Mouse (Mus musculus): Measurements from ENCODE around the gene Kcnip1. TPM values are rescaled to one million over a fixed set of nuclear protein-coding genes. Genes with fewer than 3 reads are reported as not detected.

Kcnip1 gene
- polyA plus RNA-seq, 1 experiment from 2014 or later: 92.9 TPM

GRCm38 (mm10) chr11:33951684-33952625, 41.0 kb downstream of the Kcnip1 start:
- no peaks in the 10 kb centered on the region for H3K36me3 ChIP-seq (replicated peaks)
- H3K9ac ChIP-seq: no peak overlapping the region
- ATAC-seq (replicated peaks): no peak
- H3K4me1 ChIP-seq: no peaks in the 10 kb centered on the region
- no peaks in the 10 kb centered on the region for H3K27me3 ChIP-seq (replicated peaks)
- no peak overlapping the region for H3K4me2 ChIP-seq
- no peak overlapping the region for H3K4me3 ChIP-seq
- no peak overlapping the region for H3K27ac ChIP-seq
- WGBS: 83% methylated on average over 8 of the region's 8 CpGs
- no peaks in the 10 kb centered on the region for H3K9me3 ChIP-seq

GRCm38 (mm10) chr11:33951155-33951554, 41.8 kb downstream of the Kcnip1 start:
- Histone ChIP-seq H3K27me3 (replicated peaks) (no peaks in the 10 kb centered on the region), H3K9ac (no peak overlapping the region), H3K36me3 (replicated peaks) (no peaks in the 10 kb centered on the region), H3K27ac (no peak overlapping the region), H3K4me1 (no peaks in the 10 kb centered on the region), H3K4me3 (no peak overlapping the region), H3K9me3 (no peaks in the 10 kb centered on the region), H3K4me2 (no peak overlapping the region)
- 28% methylated on average over 5 of the region's 5 CpGs for WGBS
- no peak for ATAC-seq (replicated peaks)

- H3K27ac ChIP-seq: no peak overlapping the region
- no peaks in the 10 kb centered on the region for H3K4me1 ChIP-seq
- H3K9ac ChIP-seq: no peak overlapping the region
- WGBS: 88% methylated on average over 4 of the region's 4 CpGs
- no peaks in the 10 kb centered on the region for H3K36me3 ChIP-seq (replicated peaks)
- H3K4me2 ChIP-seq: no peak overlapping the region
- H3K4me3 ChIP-seq: no peak overlapping the region
- H3K9me3 ChIP-seq: no peaks in the 10 kb centered on the region
- no peaks in the 10 kb centered on the region for H3K27me3 ChIP-seq (replicated peaks)
- no peak for ATAC-seq (replicated peaks)
Observed at GRCm38 (mm10) chr11:33946501-33946900, 46.5 kb downstream of the Kcnip1 start.

- no peaks in the 10 kb centered on the region for H3K9me3 ChIP-seq
- no peak overlapping the region for H3K9ac ChIP-seq
- no peaks in the 10 kb centered on the region for H3K36me3 ChIP-seq (replicated peaks)
- no peak for ATAC-seq (replicated peaks)
- H3K4me3 ChIP-seq: no peak overlapping the region
- no peaks in the 10 kb centered on the region for H3K27me3 ChIP-seq (replicated peaks)
- H3K27ac ChIP-seq: no peak overlapping the region
- no peaks in the 10 kb centered on the region for H3K4me1 ChIP-seq
- H3K4me2 ChIP-seq: no peak overlapping the region
- 90% methylated on average over 9 of the region's 9 CpGs for WGBS
Observed at GRCm38 (mm10) chr11:33944786-33945328, 48.1 kb downstream of the Kcnip1 start.

GRCm38 (mm10) chr11:33944067-33944785, 48.7 kb downstream of the Kcnip1 start:
- H3K4me2 ChIP-seq: no peak overlapping the region
- H3K36me3 ChIP-seq (replicated peaks): no peaks in the 10 kb centered on the region
- no peaks in the 10 kb centered on the region for H3K4me1 ChIP-seq
- H3K27ac ChIP-seq: no peak overlapping the region
- H3K27me3 ChIP-seq (replicated peaks): no peaks in the 10 kb centered on the region
- no peak overlapping the region for H3K9ac ChIP-seq
- H3K4me3 ChIP-seq: no peak overlapping the region
- 66% methylated on average over 4 of the region's 4 CpGs for WGBS
- no peaks in the 10 kb centered on the region for H3K9me3 ChIP-seq
- no peak for ATAC-seq (replicated peaks)

GRCm38 (mm10) chr11:33943565-33943964, 49.4 kb downstream of the Kcnip1 start:
- Histone ChIP-seq H3K4me3 (no peak overlapping the region), H3K4me1 (peaks cover 5% of the 10 kb centered on the region; the same call in 1 of the 2 replicates), H3K27ac (no peak overlapping the region), H3K9me3 (no peaks in the 10 kb centered on the region), H3K36me3 (replicated peaks) (no peaks in the 10 kb centered on the region), H3K4me2 (no peak overlapping the region), H3K27me3 (replicated peaks) (no peaks in the 10 kb centered on the region), H3K9ac (no peak overlapping the region)
- WGBS: 84% methylated on average over 1 of the region's 1 CpGs
- no peak for ATAC-seq (replicated peaks)

GRCm38 (mm10) chr11:33939456-33940113, 53.4 kb downstream of the Kcnip1 start:
- no peak overlapping the region for H3K27ac ChIP-seq
- H3K4me1 ChIP-seq: peaks cover 6% of the 10 kb centered on the region; the same call in 1 of the 2 replicates
- H3K27me3 ChIP-seq (replicated peaks): no peaks in the 10 kb centered on the region
- H3K9ac ChIP-seq: no peak overlapping the region
- ATAC-seq (replicated peaks): no peak
- H3K36me3 ChIP-seq (replicated peaks): no peaks in the 10 kb centered on the region
- H3K4me2 ChIP-seq: no peak overlapping the region
- no peak overlapping the region for H3K4me3 ChIP-seq
- H3K9me3 ChIP-seq: no peaks in the 10 kb centered on the region
- WGBS: 87% methylated on average over 4 of the region's 4 CpGs

GRCm38 (mm10) chr11:33938561-33939274, 54.2 kb downstream of the Kcnip1 start:
- Histone ChIP-seq H3K4me2 (no peak overlapping the region), H3K4me1 (peaks cover 6% of the 10 kb centered on the region; the same call in 1 of the 2 replicates), H3K27ac (no peak overlapping the region), H3K4me3 (no peak overlapping the region), H3K9ac (no peak overlapping the region), H3K9me3 (no peaks in the 10 kb centered on the region), H3K27me3 (replicated peaks) (no peaks in the 10 kb centered on the region), H3K36me3 (replicated peaks) (no peaks in the 10 kb centered on the region)
- WGBS: 34% methylated on average over 7 of the region's 7 CpGs
- ATAC-seq (replicated peaks): peak; percentile 27; the same call in 1 of the 2 replicates

- H3K9me3 ChIP-seq: no peaks in the 10 kb centered on the region
- no peak overlapping the region for H3K4me2 ChIP-seq
- peaks cover 6% of the 10 kb centered on the region; the same call in 1 of the 2 replicates for H3K4me1 ChIP-seq
- no peak for ATAC-seq (replicated peaks)
- H3K36me3 ChIP-seq (replicated peaks): no peaks in the 10 kb centered on the region
- no peak overlapping the region for H3K27ac ChIP-seq
- no peaks in the 10 kb centered on the region for H3K27me3 ChIP-seq (replicated peaks)
- no peak overlapping the region for H3K9ac ChIP-seq
- 87% methylated on average over 8 of the region's 8 CpGs for WGBS
- H3K4me3 ChIP-seq: no peak overlapping the region
Observed at GRCm38 (mm10) chr11:33937641-33938040, 55.3 kb downstream of the Kcnip1 start.

- H3K27ac ChIP-seq: no peak overlapping the region
- H3K27me3 ChIP-seq (replicated peaks): no peaks in the 10 kb centered on the region
- H3K4me1 ChIP-seq: peaks cover 6% of the 10 kb centered on the region; the same call in 1 of the 2 replicates
- no peak overlapping the region for H3K4me3 ChIP-seq
- H3K36me3 ChIP-seq (replicated peaks): no peaks in the 10 kb centered on the region
- no peaks in the 10 kb centered on the region for H3K9me3 ChIP-seq
- H3K9ac ChIP-seq: no peak overlapping the region
- ATAC-seq (replicated peaks): no peak
- no peak overlapping the region for H3K4me2 ChIP-seq
- WGBS: 66% methylated on average over 9 of the region's 9 CpGs
Observed at GRCm38 (mm10) chr11:33934286-33934685, 58.7 kb downstream of the Kcnip1 start.

- H3K4me2 ChIP-seq: no peak overlapping the region
- 72% methylated on average over 18 of the region's 18 CpGs for WGBS
- H3K4me3 ChIP-seq: no peak overlapping the region
- H3K4me1 ChIP-seq: peaks cover 4% of the 10 kb centered on the region; the same call in 1 of the 2 replicates
- no peaks in the 10 kb centered on the region for H3K27me3 ChIP-seq (replicated peaks)
- H3K36me3 ChIP-seq (replicated peaks): no peaks in the 10 kb centered on the region
- no peaks in the 10 kb centered on the region for H3K9me3 ChIP-seq
- no peak overlapping the region for H3K27ac ChIP-seq
- no peak for ATAC-seq (replicated peaks)
- H3K9ac ChIP-seq: no peak overlapping the region
Observed at GRCm38 (mm10) chr11:33932386-33933111, 60.4 kb downstream of the Kcnip1 start.
